Mouse (Mus musculus): ENCODE results near the gene Klhl29.
"Not testable (repeated sequence)": the region's sequence is repeated elsewhere in the genome, so short reads cannot be mapped to it uniquely, and the experiment has no call there.

Gene Klhl29

DNA sequence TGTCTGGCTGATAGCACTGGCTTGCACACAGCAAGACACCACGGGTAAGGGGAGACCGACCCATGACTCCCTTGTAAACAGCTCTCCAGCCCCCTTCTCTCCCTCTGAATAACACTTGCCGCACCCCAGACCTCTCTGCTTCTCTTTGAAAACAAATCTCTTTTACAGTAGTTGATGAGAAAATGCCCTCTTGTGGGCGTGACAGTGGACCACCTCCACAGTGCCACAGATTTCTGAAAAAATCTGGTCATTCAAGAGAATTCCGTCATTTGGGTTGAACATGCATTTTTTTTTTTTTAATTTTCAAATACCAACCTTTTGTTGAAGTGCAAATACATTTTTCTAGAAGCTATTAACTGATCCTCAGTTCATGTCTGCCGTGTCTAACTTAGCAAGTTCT is 17.0 kb downstream of the Klhl29 start:
- in situ Hi-C loops (cut with MboI, MseI): no loop called here

DNA sequence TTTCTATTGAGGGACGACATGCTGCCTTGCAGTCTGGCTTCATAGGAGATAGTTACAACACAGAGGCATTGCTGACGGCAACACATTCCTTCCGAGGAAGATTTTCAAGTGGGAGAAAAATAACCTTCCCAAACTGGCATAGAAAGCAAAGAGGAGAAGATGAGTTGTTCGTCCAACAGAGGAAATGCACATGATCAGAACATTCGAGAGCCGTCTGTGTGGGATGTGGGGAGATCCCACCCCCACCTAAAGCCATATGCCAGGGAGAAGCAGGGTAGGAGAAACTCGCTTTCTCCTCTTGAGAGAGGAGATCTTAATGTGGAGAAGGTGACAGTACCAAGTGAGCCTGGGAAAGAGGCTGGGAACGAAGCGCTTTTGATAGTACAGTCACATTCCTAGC is 22.1 kb downstream of the Klhl29 start:
- in situ Hi-C loops (cut with MboI, MseI): loop anchor here in 1 of 2 experiments (5.0 kb wide), 1 partner anchor 1399 kb away; no protein-coding TSS in a partner anchor

DNA sequence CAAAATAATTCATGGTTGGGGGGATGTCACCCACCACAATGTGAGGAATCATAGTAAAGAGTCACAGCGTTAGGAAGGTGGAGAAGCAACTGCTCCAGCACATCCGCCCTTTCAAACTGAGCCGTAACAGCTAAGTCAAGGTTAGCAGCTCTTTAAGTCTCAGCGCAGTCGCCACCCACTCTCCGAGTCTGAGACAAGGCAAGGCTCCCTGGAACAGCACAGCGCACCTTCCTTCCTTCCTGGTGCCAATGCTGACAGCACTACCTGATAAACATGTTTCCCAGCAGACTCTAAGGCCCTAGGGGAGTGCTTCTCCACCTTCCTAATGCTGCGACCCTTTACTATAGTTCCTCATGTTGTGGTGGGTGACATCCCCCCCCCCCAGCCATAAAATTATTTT is 22.7 kb downstream of the Klhl29 start:
- in situ Hi-C loops (cut with MboI, MseI): loop anchor here in 1 of 2 experiments (5.0 kb wide), 1 partner anchor 1400 kb away; no protein-coding TSS in a partner anchor

DNA sequence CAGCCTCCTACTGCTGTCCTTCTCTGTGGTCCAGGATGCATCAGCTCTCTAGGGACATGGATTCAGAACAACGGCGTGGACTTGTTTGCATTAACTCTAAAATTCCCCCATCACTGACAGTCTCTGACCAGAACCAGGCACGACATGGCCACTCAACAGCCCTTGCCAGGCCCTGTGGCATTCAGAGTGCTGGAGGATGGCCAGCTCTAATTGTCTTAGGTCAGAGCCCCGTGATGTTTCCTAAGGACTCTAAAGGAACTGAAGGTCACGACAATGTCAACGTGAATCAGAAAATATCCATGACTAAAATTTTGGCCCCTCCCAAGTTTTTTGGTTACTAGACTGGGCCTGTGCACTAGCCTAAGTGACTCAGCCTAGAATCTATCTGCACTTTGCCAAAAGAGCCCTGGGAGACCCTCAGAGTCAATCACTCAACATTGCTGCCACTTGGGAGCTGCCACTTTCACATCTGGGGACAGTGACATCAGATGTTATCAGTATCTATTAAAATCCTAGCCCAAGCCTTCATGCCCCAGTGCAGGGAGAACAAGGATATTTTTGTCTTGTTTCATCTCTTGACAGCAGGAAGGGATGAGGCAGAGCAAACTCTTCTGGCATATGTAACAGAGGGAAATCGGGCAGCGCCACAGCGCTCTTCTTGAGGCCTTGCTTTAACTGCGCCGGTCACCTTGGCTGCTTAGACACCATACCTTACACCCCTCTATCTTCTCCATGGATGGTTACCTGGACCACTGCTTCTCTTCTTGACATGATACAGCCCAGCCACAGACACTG is 24.8 kb downstream of the Klhl29 start:
- in situ Hi-C loops (cut with MboI, MseI): loop anchor here in 1 of 2 experiments (5.0 kb wide), 1 partner anchor 1402 kb away; no protein-coding TSS in a partner anchor

DNA sequence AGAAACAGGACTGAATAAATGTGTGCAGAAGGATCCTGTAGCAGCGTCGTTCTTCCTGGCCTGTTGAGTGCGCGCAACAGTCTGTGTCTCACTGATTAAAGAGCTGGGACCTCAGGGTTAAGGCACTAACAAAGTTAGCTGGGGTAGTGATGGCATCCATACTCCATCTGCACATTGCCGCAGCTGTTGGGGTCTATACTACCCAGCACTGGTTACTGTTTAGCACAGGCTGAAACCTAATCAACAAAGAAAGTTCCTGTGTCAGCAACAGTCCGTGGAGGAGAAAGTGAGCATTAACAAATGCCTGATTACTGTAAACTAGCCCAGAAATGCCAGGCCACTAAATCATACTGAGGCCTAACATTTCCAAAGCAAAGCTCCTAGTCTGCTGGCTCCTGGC is 30.4 kb downstream of the Klhl29 start:
- in situ Hi-C loops (cut with MboI, MseI): no loop called here

DNA sequence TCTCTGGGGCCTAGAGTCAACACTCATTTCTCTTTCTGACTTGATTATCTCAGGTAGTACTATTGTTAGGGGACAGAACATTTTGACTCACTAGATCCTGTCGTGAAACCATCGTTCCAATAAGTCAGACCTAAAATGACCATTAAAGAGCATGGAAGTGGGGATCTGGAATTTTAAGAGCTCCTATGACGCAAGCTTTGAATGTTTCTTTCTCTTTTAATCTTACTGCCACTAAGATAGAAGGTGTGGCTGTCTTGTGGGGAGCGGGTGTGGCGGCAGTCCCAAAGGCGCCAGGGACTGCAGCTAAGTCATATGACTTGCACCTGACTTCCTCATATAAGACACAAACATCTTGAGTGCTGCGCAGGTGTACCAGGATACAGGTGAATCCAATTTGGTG is 31.0 kb downstream of the Klhl29 start:
- in situ Hi-C loops (cut with MboI, MseI): not testable (repeated sequence)

DNA sequence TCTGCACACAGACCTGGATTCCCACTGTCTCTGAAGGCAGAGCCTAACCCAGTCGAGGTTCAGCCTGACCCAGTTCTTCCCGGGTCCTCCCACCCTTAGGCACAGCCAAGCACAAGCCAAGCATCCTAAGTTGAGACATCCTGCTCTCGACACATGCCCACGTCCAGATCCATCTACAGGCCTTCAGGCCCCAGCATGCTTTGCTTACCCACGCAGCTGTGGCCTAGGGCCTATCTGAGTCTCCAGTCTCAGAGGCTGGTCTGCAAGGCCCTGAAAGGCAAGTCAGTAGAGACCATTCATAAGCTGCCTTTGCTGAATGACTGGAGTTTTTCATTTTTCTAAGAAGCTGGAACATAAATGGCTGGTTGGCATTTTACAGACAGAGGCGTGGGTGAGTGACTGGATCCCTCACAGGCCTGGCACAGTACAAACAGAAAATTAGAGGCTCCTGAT is 35.3 kb downstream of the Klhl29 start:
- in situ Hi-C loops (cut with MboI, MseI): no loop called here

DNA sequence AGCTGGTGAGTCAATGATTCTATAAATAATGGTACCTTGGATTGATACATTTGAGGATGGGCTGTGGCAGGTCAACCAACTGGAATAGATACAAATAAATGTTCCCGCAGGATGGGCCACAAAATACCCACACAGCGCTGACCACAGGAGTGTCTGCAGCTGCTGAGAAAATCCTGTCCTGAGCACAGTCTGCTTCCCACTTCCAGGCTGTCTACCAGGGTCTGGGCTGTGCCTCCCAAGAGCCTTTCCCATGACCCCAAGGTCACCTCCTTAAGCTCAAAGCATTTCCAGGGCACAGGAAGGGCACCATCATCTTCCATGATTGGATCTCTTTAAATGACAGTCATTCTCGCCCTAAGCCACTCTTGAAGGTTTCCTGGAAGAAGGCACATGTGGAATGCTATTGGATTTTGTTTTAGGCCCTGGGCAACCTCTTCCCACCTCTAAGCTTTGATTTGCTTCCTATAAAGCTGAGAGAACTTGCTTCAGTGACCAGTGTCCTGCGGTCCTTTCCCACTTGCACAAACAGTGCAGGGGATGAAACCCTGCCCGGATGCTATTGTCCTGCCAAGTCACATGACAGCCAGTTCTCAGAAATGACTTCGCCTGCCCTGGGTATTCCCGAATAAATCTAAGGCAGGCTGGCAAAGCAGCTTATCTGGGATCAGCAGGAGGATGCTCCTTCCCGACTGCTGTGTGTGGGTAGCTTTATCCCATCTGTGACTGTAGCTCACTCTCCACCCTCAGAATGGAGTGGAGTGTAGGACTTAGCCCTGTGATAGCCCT is 38.4 kb downstream of the Klhl29 start:
- in situ Hi-C loops (cut with MboI, MseI): no loop called here

DNA sequence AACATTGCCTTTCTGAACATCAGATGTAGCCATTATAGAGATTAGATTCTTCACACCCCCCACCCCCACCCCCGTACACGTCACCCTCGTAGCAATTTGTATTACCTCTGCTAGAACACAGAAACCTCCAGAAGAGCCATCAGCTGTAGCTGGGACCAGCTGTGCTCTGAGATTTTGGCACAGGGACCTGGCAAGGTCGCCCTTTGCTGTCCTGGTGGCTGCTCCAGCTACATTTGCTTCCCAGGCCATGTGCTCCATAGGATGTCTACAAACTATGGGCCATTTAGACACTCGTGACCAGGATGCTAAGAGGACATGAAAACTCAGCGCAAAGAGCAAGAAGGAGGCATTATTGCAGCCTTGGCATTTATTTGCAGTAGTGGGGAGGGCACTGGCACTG is 39.2 kb downstream of the Klhl29 start:
- in situ Hi-C loops (cut with MboI, MseI): no loop called here

DNA sequence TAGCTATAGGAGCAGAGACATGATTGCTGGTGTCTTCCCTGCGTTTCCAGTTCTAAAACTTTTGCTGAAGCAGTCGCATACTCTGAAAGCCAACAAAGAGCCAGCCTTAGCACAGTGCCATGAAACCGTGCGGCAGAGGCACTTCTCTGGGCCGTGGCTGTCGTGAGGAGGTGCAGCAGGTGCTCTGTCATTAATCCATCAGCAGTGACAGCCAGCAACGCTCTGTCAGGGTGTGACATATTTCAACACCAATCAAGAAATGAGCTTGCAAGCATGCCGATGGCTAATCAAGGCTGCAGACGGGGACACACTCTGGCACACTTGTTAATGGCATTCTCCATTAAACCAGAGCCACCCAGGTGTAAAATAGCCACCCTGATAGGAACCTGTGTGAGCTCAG is 40.5 kb downstream of the Klhl29 start:
- in situ Hi-C loops (cut with MboI, MseI): no loop called here

DNA sequence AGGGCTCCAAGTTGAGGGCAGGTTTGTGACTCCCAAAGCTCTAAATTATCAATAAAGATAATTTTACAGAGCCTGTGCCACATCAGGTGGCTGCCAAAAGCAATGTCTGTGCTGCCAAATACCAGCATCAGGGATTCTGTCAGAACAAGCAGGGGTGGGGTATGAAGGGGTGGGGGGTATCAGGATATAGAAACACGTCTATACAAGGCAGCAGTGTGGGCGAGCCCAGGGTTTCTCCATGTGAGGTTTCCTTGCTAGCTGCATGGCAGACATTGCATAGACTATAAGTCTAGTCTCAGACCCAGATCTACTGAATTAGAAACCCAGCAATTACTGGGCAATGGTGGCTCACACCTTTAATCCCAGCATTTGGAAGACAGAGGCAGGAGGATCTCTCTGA is 41.3 kb downstream of the Klhl29 start:
- in situ Hi-C loops (cut with MboI, MseI): no loop called here

DNA sequence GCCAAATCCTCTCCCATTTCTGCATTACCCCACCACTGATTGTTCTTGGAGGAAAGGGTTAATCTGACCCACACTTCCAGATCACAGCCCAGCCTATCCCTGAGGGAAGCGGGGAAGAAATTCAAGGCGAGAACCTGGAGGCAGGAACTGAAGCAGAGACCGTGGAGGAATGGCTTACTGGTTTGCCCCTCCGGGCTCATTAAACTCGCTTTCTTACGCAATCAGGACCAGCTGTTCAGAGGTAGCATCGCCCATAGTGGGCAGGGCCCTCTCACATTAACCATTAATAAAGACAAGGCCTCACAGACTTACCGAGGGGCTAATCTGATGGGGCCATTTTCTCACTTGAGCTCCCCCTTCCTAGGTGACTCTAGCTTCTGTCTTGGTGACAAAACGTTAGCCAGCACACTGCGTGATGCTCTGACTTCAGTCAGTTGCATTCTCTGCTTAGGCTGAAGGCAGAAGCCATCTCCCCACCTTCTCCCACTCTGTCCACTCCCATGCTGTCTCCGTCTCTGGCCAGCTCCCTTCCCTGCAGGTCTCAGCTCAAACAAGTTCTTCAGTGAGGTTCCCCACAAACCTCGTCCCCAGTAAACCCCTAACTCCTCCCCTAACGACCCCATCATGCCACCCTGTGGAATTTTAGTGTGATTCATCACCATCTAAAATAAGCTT is 43.5 kb downstream of the Klhl29 start:
- in situ Hi-C loops (cut with MboI, MseI): no loop called here

DNA sequence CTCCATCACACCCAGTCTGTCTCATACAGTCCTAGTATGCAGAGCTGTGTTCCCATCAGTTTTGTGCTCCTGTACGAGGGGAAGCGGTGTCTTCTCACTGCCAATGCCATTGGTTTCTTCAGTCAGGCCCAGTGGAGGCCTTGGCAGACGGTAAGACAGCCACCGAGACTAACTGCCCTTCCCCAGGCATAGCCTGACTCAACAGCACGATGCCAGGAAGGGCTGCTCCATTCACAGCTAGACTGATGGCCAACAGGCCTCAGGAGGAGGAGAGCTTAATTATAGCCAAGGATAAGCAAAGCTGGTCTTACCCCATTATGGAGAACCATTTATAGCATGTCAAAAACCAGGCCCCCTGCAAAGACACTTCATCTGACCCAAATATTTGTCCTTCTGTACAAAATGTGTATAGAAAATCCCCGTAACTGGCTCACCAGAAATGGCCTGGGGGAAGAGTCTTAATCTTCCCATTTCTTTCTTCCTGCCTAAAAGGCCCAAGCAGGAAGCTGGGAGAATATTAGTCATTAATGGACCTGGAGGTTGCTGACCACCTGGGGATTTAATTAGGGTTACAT is 44.9 kb downstream of the Klhl29 start:
- in situ Hi-C loops (cut with MboI, MseI): no loop called here

DNA sequence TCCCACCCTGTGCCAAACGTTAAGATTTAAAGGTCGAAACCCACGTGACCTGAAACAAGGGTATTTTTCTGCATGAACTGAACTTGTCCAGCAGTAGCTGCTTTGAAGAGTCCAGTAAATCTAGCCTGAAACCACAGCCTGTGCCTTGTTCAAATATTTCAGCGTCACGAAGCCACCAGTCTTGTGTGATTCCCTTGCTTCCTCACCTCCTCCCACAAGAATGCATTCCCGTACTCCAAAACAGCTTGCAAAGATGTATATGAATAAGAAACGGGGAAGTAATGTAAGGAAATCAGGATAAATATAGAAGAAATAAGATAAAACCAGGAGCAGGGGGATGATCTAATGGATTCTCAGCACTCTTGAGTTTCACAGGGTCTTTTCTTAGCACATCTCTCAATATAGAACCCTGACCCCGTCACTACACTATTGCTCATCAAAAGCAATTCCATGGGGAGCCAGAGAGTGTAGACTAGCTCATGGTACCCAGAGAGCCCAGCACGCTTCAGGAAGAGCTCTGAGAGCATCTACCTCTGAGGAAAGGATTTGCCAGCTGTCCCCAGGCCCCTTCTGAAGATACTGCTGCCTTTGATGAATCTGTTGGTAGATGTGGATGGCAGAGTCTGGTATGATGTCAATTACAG is 52.9 kb downstream of the Klhl29 start:
- in situ Hi-C loops (cut with MboI, MseI): loop anchor here in 1 of 2 experiments (10.0 kb wide), 1 partner anchor 1282 kb away; no protein-coding TSS in a partner anchor

DNA sequence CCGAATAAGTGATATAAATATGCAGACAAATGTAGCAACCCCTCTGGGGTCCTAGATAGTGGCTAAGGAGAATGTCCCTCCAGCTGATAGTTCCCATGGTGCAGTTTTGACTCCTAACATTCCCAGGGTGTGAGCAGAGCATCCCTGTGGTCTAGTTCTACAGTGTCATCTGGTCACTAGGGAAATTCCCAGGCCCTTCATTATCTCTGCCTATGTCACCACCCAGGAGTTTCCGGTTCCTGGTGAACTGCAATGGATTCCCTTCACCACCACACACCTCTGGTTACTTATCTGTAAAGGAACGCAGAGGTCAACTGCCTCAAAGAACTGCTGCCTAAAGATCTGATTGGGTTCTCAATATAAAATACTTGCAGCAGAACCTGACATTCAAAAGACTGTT is 54.5 kb downstream of the Klhl29 start:
- in situ Hi-C loops (cut with MboI, MseI): loop anchor here in 1 of 2 experiments (10.0 kb wide), 1 partner anchor 1284 kb away; no protein-coding TSS in a partner anchor

DNA sequence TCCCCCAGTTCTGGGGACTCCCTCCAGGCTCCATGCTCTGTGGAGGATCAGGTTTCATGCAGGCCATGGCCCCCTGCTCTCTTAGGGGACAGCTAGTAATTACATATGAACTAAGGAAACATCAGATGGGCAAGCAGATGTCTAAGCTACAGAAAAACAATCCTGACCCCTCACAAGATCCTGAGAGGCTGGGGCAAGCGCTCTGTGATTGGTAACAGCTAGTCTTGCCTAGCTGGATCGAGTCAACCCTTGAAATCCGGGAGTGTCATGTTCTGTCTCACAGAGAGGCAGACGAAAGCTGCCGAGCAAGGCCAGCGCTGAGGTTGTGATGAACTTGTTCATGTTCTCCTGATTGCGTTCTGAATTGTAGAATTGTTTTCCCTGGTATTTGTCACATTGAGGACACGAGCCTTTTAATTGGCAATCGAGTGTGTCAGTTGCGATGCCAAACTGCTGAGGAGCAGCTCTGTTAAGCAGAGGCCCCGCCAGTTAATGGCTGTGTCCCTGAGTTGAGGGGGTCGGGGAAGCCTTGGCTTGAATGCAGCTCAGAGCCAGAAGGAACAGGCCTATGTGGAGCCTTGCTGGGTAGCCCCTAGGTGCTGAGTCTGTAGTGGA is 56.0 kb downstream of the Klhl29 start:
- in situ Hi-C loops (cut with MboI, MseI): no loop called here

DNA sequence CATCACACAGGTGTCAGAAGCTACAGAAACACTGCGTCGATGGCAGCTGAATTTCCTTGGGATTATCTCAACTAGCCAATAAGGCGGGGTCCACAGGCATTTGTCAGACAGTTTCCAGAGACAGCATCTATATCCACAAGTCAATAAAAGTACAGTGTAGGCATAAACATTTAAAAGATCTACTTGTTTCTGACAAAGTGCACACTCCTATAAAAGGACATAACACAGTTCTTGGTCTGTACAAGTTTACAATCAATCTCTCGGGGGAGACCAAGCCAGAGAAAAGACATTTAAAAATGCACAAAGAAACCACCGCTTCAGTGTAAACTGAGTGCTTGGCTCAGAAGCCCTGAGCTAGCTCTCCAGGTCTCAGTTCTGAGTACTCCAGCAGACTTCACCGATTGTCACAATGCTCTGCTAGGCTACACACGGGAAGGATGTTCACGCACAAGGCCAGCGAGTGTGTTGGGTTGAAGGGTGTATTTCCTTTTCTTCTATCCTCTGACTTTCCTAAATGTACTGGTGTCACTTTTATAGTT is 59.4 kb downstream of the Klhl29 start:
- in situ Hi-C loops (cut with MboI, MseI): no loop called here

DNA sequence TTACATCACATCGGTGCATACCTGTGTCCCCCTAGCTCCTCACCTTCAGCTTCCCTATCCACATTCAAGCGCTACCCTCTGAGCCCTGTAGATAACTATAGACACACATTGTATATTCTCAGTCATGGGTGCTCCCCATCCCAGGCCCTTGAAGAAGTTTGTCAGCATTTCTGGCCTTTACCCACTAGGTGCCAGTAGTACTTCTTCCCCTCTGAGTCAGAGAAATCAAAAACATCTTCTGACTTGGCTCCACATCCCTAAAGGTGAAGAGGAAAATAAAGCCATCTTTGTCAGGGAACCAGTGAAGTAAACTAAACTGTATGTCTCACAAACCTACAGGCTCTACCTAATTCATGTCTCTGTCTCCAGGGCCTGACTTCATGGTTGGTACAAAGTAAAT is 67.6 kb downstream of the Klhl29 start:
- in situ Hi-C loops (cut with MboI, MseI): loop anchor here in 1 of 2 experiments (10.0 kb wide), 1 partner anchor 513 kb away; no protein-coding TSS in a partner anchor

DNA sequence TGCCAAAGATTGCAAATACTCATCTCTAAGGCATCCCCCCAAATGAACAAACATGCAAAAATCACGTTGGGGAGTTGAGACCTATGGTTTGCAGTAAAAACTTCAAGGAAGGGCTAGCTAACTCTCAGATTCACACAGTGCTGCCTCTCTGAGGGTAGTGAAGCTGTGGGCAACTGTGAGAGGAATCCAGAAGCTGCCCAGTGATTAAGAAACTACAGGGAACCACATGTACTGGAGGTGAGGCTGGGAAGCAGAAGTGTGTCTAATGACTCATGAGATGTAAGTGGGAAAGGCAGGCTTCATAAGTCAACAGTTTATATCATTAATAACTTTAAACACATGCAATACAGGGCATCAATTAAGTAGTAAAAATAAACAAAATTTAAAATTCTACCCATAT is 70.0 kb downstream of the Klhl29 start:
- in situ Hi-C loops (cut with MboI, MseI): loop anchor here in 1 of 2 experiments (10.0 kb wide), 1 partner anchor 511 kb away; no protein-coding TSS in a partner anchor

DNA sequence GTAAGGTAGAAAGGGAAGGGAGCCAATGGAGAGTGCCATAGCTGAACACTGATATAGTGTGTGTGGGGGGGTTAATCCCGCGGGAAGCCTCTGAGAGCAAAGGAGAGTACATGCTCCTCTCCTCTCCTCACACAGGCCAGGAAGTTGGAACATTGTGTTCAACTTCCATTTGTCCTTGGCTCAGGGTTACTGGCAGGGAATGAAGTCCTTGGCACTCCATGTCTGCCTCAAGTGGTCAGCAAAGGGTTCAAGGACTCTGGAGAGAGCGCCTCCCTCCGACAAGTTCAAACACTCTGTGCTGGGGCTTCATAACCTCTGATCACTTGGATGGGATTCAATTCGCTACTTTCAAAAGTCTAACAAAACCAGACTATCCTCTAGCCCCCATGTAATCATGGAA is 71.6 kb downstream of the Klhl29 start:
- in situ Hi-C loops (cut with MboI, MseI): loop anchor here in 1 of 2 experiments (10.0 kb wide), 1 partner anchor 509 kb away; no protein-coding TSS in a partner anchor

Data from T-helper 17 cell (primary cell).